Mouse (Mus musculus) liver, embryonic 11.5 days (tissue): ENCODE measurements at regions not wholly inside any gene's neighbourhood (a gene's known extent, or its start where the extent isn't known, plus 50 kb on each side); places are given as distances from the start of the nearest gene placed in this dataset.

Source experiments
- ATAC-seq: fragments of 200-750 bp; cut with Nextera tagmentation; replicated peaks from 2 replicates; pipeline ENCODE4 v1.8.0; 2017; ENCODE audit warnings: moderate number of reproducible peaks, mild to moderate bottlenecking, moderate TSS enrichment, moderate library complexity; ENCODE audit not compliant: low FRiP score
- DNase-seq: peaks from one replicate; pipeline ENCODE4 v3.0.0-alpha.2; 2017; ENCODE audit warnings: low spot score
- H3K27ac ChIP-seq: fragments of 300-500 bp; sonication (generic); 2 replicates; pipeline ENCODE4 v1.5.1; 2014; ENCODE audit warnings: mild to moderate bottlenecking, low read depth, low read length, control low read depth
- H3K27me3 ChIP-seq: fragments of 300-500 bp; sonication (generic); replicated peaks from 2 replicates; pipeline ENCODE4 v1.6.1; 2014; ENCODE audit warnings: low read length, mixed read lengths; ENCODE audit not compliant: control insufficient read depth, insufficient read depth
- H3K36me3 ChIP-seq: fragments of 300-500 bp; sonication (generic); 2 replicates; pipeline ENCODE4 v1.6.1; 2014; ENCODE audit warnings: mild to moderate bottlenecking, low read length, moderate library complexity, mixed read lengths; ENCODE audit not compliant: control insufficient read depth, insufficient read depth
- H3K4me1 ChIP-seq: fragments of 300-500 bp; sonication (generic); replicated peaks from 2 replicates; pipeline ENCODE4 v1.6.1; 2014; ENCODE audit warnings: low read length, mixed read lengths; ENCODE audit not compliant: control insufficient read depth, insufficient read depth
- H3K4me2 ChIP-seq: fragments of 300-500 bp; sonication (generic); 2 replicates; pipeline ENCODE4 v1.6.1; 2014; ENCODE audit warnings: mild to moderate bottlenecking, control low read depth, moderate library complexity
- H3K4me3 ChIP-seq: fragments of 300-500 bp; sonication (generic); 2 replicates; pipeline ENCODE4 v1.5.1; 2014; ENCODE audit warnings: low read depth, low read length, control low read depth
- H3K9ac ChIP-seq: fragments of 300-500 bp; sonication (generic); 2 replicates; pipeline ENCODE4 v1.6.1; 2014; ENCODE audit warnings: low read depth, low read length, control low read depth
- H3K9me3 ChIP-seq: fragments of 300-500 bp; sonication (generic); 2 replicates; pipeline ENCODE4 v1.6.1; 2016; ENCODE audit warnings: low read length, inconsistent platforms, mixed read lengths; ENCODE audit not compliant: control insufficient read depth
- WGBS: fragments of 180-500 bp; shearing (Covaris S2); extraction: QIAGEN DNeasy Blood & Tissue Kit; methylation state at CpG from one replicate; pipeline ENCODE4 v1.1.7; 2014; 5-methylcytosine and 5-hydroxymethylcytosine counted together

DNA sequence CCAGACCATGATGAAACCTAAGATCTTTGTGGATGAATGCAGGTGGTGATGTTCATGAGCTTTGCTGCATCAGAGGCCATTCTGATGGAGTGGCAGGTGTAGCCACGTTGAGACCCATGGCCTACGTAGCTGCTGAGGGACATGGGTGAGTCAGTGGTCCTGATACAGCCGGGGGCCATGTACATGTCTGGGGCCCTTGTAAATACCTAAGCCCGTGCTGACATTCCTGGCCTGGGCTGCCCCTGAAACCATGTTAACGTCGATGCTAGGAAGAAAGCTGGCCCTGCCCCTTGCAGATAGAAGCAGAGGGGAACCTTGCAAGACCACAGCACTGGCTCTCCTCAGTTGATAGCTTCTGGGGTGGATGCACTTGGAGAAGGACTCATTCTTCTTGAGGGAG lies 165.2 kb downstream of the Fam76b start:
- H3K4me1 ChIP-seq: no peaks in the 10 kb centered on the region
- no peak overlapping the region for H3K4me2 ChIP-seq
- no peaks in the 10 kb centered on the region for H3K27me3 ChIP-seq
- H3K9me3 ChIP-seq: no peaks in the 10 kb centered on the region
- 85% methylated on average over 6 of the region's 6 CpGs for WGBS
- H3K4me3 ChIP-seq: no peak overlapping the region
- H3K36me3 ChIP-seq: no peaks in the 10 kb centered on the region
- H3K9ac ChIP-seq: no peak overlapping the region
- DNase-seq (no peak), ATAC-seq (no peak)
- no peak overlapping the region for H3K27ac ChIP-seq

DNA sequence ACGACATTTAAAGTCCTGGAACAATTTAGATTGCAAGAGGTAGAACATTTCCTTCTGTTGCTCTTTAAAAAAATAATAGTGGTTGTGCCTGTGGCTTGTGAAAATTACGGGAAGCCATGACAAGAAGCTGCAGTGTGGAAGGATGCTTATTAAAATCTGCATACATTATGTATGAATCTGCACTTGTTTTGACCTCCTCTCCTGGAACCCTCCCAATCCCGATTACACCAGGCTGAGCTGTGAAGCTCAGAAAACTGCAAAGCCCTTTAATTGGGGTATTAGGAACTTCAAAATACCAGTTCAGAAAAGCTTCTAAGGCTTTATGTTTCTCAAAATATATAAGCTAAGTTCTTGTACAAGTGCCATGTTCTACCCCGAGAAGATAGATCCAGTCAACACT lies 171.8 kb downstream of the Fam76b start:
- Histone ChIP-seq H3K4me2 (no peak overlapping the region), H3K4me3 (no peak overlapping the region), H3K4me1 (no peaks in the 10 kb centered on the region), H3K27ac (no peak overlapping the region), H3K27me3 (no peaks in the 10 kb centered on the region), H3K36me3 (no peaks in the 10 kb centered on the region), H3K9ac (no peak overlapping the region), H3K9me3 (no peaks in the 10 kb centered on the region)
- 77% methylated on average over 4 of the region's 4 CpGs for WGBS
- DNase-seq (no peak), ATAC-seq (no peak)

DNA sequence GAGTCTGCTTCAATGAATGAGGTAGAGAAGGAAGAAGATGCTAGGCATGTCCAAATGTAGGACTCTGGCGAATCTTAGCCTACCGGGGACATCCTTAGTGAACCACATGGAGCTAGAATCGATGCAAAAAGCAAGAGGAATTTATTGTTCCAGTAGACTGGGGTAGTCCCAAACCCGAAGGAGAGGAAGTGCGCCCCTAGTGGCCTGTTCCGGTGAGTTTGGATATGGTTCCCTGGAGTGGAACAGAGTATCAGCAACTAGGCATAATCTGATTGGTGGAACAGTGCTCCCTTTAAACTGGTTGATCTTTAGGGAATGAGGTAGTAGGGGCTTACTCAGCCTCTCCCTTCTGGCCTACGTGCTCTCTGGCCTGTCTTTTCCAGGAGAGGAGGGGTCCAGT lies 174.0 kb downstream of the Fam76b start:
- Histone ChIP-seq H3K4me3 (no peak overlapping the region), H3K4me1 (no peaks in the 10 kb centered on the region), H3K36me3 (no peaks in the 10 kb centered on the region), H3K27me3 (no peaks in the 10 kb centered on the region), H3K9me3 (no peaks in the 10 kb centered on the region), H3K9ac (no peak overlapping the region), H3K27ac (no peak overlapping the region), H3K4me2 (no peak overlapping the region)
- WGBS: 76% methylated on average over 7 of the region's 7 CpGs
- ATAC-seq: no peak
- DNase-seq: no peak

DNA sequence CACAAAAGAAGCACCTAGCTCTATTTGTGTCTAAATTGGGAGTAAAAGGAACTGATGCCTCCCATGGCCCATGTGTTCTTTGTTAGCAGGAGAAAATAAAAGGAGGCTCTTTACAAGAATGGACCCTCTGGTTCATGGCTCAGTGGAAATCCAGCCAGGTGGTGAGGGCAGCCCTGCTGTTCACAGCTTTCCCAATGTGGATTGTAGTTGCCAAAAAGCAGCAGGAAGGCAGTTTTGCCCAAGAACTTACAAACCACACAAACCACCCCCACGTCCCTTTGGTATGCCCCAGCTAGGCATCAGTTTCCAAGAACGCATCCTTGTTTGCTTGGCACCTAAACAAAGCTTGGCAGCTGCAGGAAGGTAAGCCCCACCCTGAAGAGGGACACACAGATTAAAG lies 174.7 kb downstream of the Fam76b start:
- Histone ChIP-seq H3K4me2 (no peak overlapping the region), H3K27me3 (no peaks in the 10 kb centered on the region), H3K4me1 (no peaks in the 10 kb centered on the region), H3K36me3 (no peaks in the 10 kb centered on the region), H3K9me3 (no peaks in the 10 kb centered on the region), H3K4me3 (no peak overlapping the region), H3K9ac (no peak overlapping the region), H3K27ac (no peak overlapping the region)
- WGBS: 53% methylated on average over 2 of the region's 2 CpGs
- no peak for ATAC-seq
- no peak for DNase-seq

DNA sequence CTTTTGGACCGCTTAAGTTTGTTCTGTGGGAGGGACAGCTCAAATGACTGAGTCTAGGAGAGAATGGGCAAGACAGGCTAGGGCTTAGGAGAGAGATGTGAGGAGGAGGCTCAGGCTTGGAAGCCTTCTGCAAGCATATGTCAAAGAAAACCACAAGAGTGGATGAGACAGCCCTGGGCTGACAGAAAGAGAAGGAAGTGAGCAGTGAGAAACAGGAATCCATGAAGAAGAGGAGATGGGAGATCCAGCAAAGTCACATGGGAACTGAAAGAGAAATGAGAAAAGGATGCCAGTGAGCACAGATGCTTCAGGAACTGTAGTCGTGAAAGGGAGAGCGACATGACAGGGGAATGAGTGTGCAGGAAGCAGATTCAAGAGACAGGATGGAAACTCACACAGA lies 175.6 kb downstream of the Fam76b start:
- DNase-seq: no peak
- H3K4me2 ChIP-seq: no peak overlapping the region
- H3K9me3 ChIP-seq: no peaks in the 10 kb centered on the region
- WGBS: 63% methylated on average over 3 of the region's 3 CpGs
- no peaks in the 10 kb centered on the region for H3K4me1 ChIP-seq
- H3K27ac ChIP-seq: no peak overlapping the region
- H3K36me3 ChIP-seq: no peaks in the 10 kb centered on the region
- no peak overlapping the region for H3K9ac ChIP-seq
- no peak overlapping the region for H3K4me3 ChIP-seq
- no peaks in the 10 kb centered on the region for H3K27me3 ChIP-seq
- no peak for ATAC-seq

DNA sequence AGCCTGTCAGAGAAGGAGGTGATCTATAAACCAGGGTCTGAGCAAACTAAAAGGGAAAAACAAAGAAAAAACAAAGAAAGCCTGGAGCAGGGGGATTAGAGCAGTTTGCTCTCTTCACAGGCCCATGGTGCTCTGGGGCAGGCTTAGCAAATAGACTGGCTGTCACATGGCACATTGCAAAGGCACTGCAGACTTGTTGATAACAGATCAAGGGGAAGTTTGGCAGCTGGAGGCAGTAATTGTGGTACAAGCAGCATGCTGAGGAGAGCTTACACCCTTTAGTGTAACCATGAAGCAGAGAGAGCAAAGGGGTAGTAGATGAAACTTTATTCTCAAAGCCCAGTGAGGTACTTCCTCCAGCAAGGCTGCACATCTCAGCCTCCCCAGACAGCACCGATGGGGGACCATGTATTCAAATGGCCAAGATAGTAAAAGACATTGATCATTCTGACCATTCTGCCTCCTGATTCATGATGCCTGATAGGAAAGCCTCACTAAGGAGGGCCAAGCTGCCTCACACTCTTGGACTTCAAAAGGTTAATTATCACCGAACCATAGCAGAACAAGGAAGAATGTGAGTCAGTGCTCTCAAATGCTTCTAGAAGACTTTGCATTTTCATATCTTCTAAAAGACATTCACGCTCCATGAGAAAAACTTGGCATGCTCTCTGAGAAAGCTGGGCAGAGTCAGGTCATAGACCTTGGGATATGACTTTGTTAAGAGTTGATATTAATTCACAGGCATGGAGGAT lies 178.9 kb downstream of the Fam76b start:
- ATAC-seq (no peak), DNase-seq (no peak)
- no peak overlapping the region for H3K4me2 ChIP-seq
- H3K9me3 ChIP-seq: no peaks in the 10 kb centered on the region; the same call in 1 of the 2 replicates
- H3K4me1 ChIP-seq: no peaks in the 10 kb centered on the region
- no peaks in the 10 kb centered on the region for H3K27me3 ChIP-seq
- H3K27ac ChIP-seq: no peak overlapping the region
- no peak overlapping the region for H3K4me3 ChIP-seq
- 68% methylated on average over 3 of the region's 3 CpGs for WGBS
- H3K36me3 ChIP-seq: no peaks in the 10 kb centered on the region
- H3K9ac ChIP-seq: no peak overlapping the region

DNA sequence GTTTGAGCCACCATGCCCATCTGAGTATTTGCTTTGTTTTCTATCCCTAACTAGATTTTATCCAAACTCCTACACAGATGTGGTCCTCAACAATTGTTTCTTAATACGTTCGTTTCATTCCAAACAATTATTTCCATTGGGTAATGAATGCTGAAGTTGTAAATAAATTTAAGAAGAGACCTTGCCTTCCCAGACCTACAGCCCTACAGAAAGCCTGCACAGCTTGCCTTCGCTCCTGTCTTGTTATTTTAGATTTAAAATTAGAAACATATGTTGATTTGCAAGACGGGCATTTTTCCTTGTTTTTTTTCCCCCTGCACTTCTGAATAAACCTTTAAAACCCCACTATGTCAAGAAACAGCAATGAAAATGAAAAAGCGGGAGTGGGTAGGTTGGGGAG lies 181.9 kb downstream of the Fam76b start:
- 81% methylated on average over 5 of the region's 5 CpGs for WGBS
- H3K4me3 ChIP-seq: no peak overlapping the region
- H3K4me2 ChIP-seq: no peak overlapping the region
- DNase-seq (no peak), ATAC-seq (no peak)
- H3K9me3 ChIP-seq: no peaks in the 10 kb centered on the region; the same call in 1 of the 2 replicates
- H3K9ac ChIP-seq: no peak overlapping the region
- no peaks in the 10 kb centered on the region for H3K4me1 ChIP-seq
- no peaks in the 10 kb centered on the region for H3K36me3 ChIP-seq
- no peaks in the 10 kb centered on the region for H3K27me3 ChIP-seq
- H3K27ac ChIP-seq: no peak overlapping the region

DNA sequence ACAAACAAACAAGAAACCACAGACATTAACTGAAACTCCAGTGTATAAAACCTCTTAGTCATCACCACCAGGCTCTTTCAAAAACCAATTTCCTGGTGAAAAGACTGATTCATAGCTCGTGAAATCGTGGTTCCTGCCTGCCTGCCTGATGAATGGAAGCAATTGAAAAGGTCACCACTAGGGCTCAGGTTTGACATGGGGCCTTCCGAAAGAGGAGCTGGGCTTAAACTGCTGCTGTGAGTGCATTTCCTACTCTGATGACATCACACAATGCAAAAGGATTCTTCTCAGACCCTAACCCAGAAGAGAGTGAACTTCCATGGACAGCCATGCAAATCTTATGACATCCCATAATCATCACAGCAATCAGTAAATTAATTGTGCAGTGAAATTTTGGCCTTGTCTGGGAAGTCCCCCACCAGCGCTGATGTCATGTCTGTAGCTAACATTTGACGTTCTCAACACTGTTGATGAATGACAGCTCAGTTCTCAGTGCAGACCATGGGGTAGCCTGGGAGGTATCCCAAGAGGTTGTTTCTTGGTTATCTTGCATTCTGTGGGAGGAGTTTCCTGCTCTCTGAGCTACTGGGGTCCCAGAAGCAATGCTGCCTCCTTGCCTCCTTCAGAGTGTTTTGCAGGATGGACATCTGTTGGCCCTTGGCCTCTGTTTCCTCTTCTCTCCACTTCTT lies 182.9 kb downstream of the Fam76b start:
- H3K36me3 ChIP-seq: no peaks in the 10 kb centered on the region
- no peaks in the 10 kb centered on the region; the same call in 1 of the 2 replicates for H3K9me3 ChIP-seq
- no peak overlapping the region for H3K27ac ChIP-seq
- H3K4me1 ChIP-seq: no peaks in the 10 kb centered on the region
- 44% methylated on average over 5 of the region's 5 CpGs for WGBS
- ATAC-seq: peak; percentile 47
- no peak overlapping the region for H3K4me2 ChIP-seq
- no peaks in the 10 kb centered on the region for H3K27me3 ChIP-seq
- DNase-seq: no peak
- no peak overlapping the region for H3K9ac ChIP-seq
- no peak overlapping the region for H3K4me3 ChIP-seq

DNA sequence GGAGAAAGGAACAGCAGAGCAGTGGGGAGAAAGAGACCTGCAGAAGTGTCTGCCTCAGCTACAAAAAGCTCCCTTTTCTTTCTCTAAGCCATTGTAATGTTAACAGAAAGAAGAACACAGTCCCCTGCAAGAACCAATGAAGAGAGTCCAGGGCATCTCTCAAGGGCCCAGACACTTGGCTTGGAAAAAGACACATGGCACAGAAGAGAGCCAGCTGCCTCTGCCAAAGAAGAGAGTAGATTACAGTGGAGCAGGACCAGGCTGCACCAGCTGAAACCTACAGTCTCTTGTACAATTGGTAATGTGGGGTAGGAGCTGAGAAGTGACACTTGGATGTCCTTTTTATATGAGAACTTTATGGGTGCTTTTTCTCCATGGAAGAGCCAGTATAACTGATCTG lies 196.7 kb downstream of the Fam76b start:
- Histone ChIP-seq H3K4me2 (no peak overlapping the region), H3K27me3 (no peaks in the 10 kb centered on the region), H3K9me3 (no peaks in the 10 kb centered on the region), H3K27ac (no peak overlapping the region), H3K9ac (no peak overlapping the region), H3K4me1 (no peaks in the 10 kb centered on the region), H3K36me3 (no peaks in the 10 kb centered on the region), H3K4me3 (no peak overlapping the region)
- ATAC-seq: no peak
- no peak for DNase-seq
